Mouse (Mus musculus) liver, embryonic 14.5 days (tissue): ENCODE data around the gene Car10. TPM values are rescaled to one million over a fixed set of nuclear protein-coding genes. Genes with fewer than 3 reads are reported as not detected.

Experiments
- ATAC-seq: fragments of 200-750 bp; cut with Nextera tagmentation; 2 replicates; pipeline ENCODE4 v1.8.0; 2017; ENCODE audit warnings: moderate number of reproducible peaks, mild to moderate bottlenecking, moderate library complexity; ENCODE audit not compliant: insufficient read depth
- DNase-seq, 3 experiments: peaks; one replicate each; pipeline ENCODE4 v3.0.0-alpha.2; 2012 to 2013; ENCODE audit warnings: low read depth in 3 of 3, low spot score in 3 of 3
- H3K27ac ChIP-seq: fragments of 300-500 bp; sonication (generic); 2 replicates; pipeline ENCODE4 v1.5.1; 2014; ENCODE audit warnings: moderate library complexity, mild to moderate bottlenecking, control low read depth, inconsistent platforms
- H3K27me3 ChIP-seq: fragments of 300-500 bp; sonication (generic); 2 replicates; pipeline ENCODE4 v1.6.1; 2014; ENCODE audit warnings: mild to moderate bottlenecking, low read length, moderate library complexity; ENCODE audit not compliant: control insufficient read depth, insufficient read depth
- H3K36me3 ChIP-seq: fragments of 300-500 bp; sonication (generic); replicated peaks from 2 replicates; pipeline ENCODE4 v1.6.1; 2014; ENCODE audit warnings: low read depth; ENCODE audit not compliant: control insufficient read depth, insufficient read depth
- H3K4me1 ChIP-seq, 2 experiments: fragments of 200-500 bp in 1 of 2; fragments of 300-500 bp in 1 of 2; sonication (generic) in 1 of 2; replicated peaks; 2 replicates each; pipeline ENCODE4 v1.6.1; 2012 to 2014; ENCODE audit warnings: antibody characterized with exemption in 1 of 2, inconsistent platforms in 1 of 2, low read length in 1 of 2; ENCODE audit not compliant: control insufficient read depth in 2 of 2, insufficient read depth in 2 of 2
- H3K4me2 ChIP-seq: fragments of 300-500 bp; sonication (generic); 2 replicates; pipeline ENCODE4 v1.6.1; 2014; ENCODE audit warnings: low read depth, mild to moderate bottlenecking, control low read depth, moderate library complexity
- H3K4me3 ChIP-seq, 2 experiments: fragments of 200-500 bp in 1 of 2; fragments of 300-500 bp in 1 of 2; sonication (generic) in 1 of 2; 2 replicates each; pipeline ENCODE4 v1.5.1; 2012 to 2014; ENCODE audit warnings: low read depth in 2 of 2, low read length in 2 of 2, mild to moderate bottlenecking in 2 of 2, control low read depth in 1 of 2, inconsistent platforms in 1 of 2, moderate library complexity in 1 of 2; ENCODE audit not compliant: insufficient read depth in 1 of 2
- H3K9ac ChIP-seq: fragments of 300-500 bp; sonication (generic); replicated peaks from 2 replicates; pipeline ENCODE4 v1.6.1; 2014; ENCODE audit warnings: mild to moderate bottlenecking, control low read depth, moderate library complexity
- H3K9me3 ChIP-seq: fragments of 300-500 bp; sonication (generic); 2 replicates; pipeline ENCODE4 v1.6.1; 2016; ENCODE audit warnings: low read length, mixed read lengths; ENCODE audit not compliant: control insufficient read depth
- CTCF ChIP-seq: IDR thresholded peaks from 2 replicates; pipeline ENCODE4 v1.5.1; 2016; ENCODE audit warnings: antibody characterized with exemption, low read depth, control low read depth
- EP300 ChIP-seq: IDR thresholded peaks from 2 replicates; pipeline ENCODE4 v1.6.1; 2016; ENCODE audit warnings: antibody characterized with exemption, low read depth
- WGBS: fragments of 180-500 bp; shearing (Covaris S2); extraction: QIAGEN DNeasy Blood & Tissue Kit; methylation state at CpG from one replicate; pipeline ENCODE4 v1.1.7; 2014; ENCODE audit not compliant: insufficient replicate concordance; 5-methylcytosine and 5-hydroxymethylcytosine counted together
- polyA plus RNA-seq, 2 experiments: library from polyadenylated mRNA; depleted of rRNA in 1 of 2; stranded (reverse) in 1 of 2; unstranded in 1 of 2; fragments of >200 nt; fragmentation: Nextera tagmentation in 1 of 2; extraction: Ambion mirVana in 1 of 2; gene quantifications; 2 replicates each; pipeline versions ENCODE4 v1.2.1 to v1.2.3; 2012 to 2014

The Car10 gene
- polyA plus RNA-seq, 2 experiments: not detected

- Histone ChIP-seq H3K9ac (no peak overlapping the region), H3K36me3 (no peaks in the 10 kb centered on the region), H3K4me2 (no peak overlapping the region), H3K4me1 (no peaks in the 10 kb centered on the region), H3K9me3 (no peaks in the 10 kb centered on the region), H3K27ac (no peak overlapping the region), H3K27me3 (no peaks in the 10 kb centered on the region), H3K4me3 (no peak overlapping the region)
- no peak for TF ChIP-seq CTCF
- no peak for TF ChIP-seq EP300
- 30% methylated on average over 3 of the region's 3 CpGs for WGBS
- ATAC-seq (no peak), DNase-seq (no peak)
Measured at GRCm38 (mm10) chr11:93263979-93264378, 166.2 kb downstream of the Car10 start.

GRCm38 (mm10) chr11:93272016-93272415 lies 174.2 kb downstream of the Car10 start:
- TF ChIP-seq CTCF: no peak
- TF ChIP-seq EP300: no peak
- H3K36me3 ChIP-seq: no peaks in the 10 kb centered on the region
- WGBS: 63% methylated on average over 6 of the region's 6 CpGs
- no peak overlapping the region for H3K27ac ChIP-seq
- no peak overlapping the region for H3K4me3 ChIP-seq
- ATAC-seq: no peak
- no peaks in the 10 kb centered on the region for H3K4me1 ChIP-seq
- H3K4me2 ChIP-seq: no peak overlapping the region
- no peak overlapping the region for H3K9ac ChIP-seq
- DNase-seq: no peak
- H3K9me3 ChIP-seq: no peaks in the 10 kb centered on the region
- no peaks in the 10 kb centered on the region for H3K27me3 ChIP-seq

GRCm38 (mm10) chr11:93273906-93274305 lies 176.1 kb downstream of the Car10 start:
- Histone ChIP-seq H3K9ac (no peak overlapping the region), H3K4me2 (no peak overlapping the region), H3K27ac (no peak overlapping the region), H3K9me3 (no peaks in the 10 kb centered on the region), H3K27me3 (no peaks in the 10 kb centered on the region), H3K4me1 (no peaks in the 10 kb centered on the region), H3K4me3 (no peak overlapping the region), H3K36me3 (no peaks in the 10 kb centered on the region)
- DNase-seq (no peak), ATAC-seq (no peak)
- 25% methylated on average over 6 of the region's 6 CpGs for WGBS
- TF ChIP-seq EP300 (no peak), CTCF (no peak)

GRCm38 (mm10) chr11:93293661-93294060 lies 195.8 kb downstream of the Car10 start:
- Histone ChIP-seq H3K4me2 (no peak overlapping the region), H3K9ac (no peak overlapping the region), H3K9me3 (no peaks in the 10 kb centered on the region), H3K36me3 (no peaks in the 10 kb centered on the region), H3K27ac (no peak overlapping the region), H3K4me3 (no peak overlapping the region), H3K27me3 (no peaks in the 10 kb centered on the region), H3K4me1 (no peaks in the 10 kb centered on the region)
- ATAC-seq (no peak), DNase-seq (no peak)
- 50% methylated on average over 1 of the region's 1 CpGs for WGBS
- TF ChIP-seq EP300 (no peak), CTCF (no peak)

GRCm38 (mm10) chr11:93309981-93310380 lies 212.2 kb downstream of the Car10 start:
- H3K9ac ChIP-seq: no peak overlapping the region
- TF ChIP-seq CTCF (no peak), EP300 (no peak)
- H3K9me3 ChIP-seq: no peaks in the 10 kb centered on the region
- no peaks in the 10 kb centered on the region for H3K27me3 ChIP-seq
- no peak overlapping the region for H3K4me2 ChIP-seq
- no peak overlapping the region for H3K27ac ChIP-seq
- ATAC-seq: no peak
- no peaks in the 10 kb centered on the region for H3K4me1 ChIP-seq
- DNase-seq: no peak
- H3K36me3 ChIP-seq: no peaks in the 10 kb centered on the region
- H3K4me3 ChIP-seq: no peak overlapping the region
- WGBS: 59% methylated on average over 1 of the region's 1 CpGs

- no peak overlapping the region for H3K4me2 ChIP-seq
- ATAC-seq (no peak), DNase-seq (no peak)
- H3K27me3 ChIP-seq: no peaks in the 10 kb centered on the region
- TF ChIP-seq EP300 (no peak), CTCF (no peak)
- H3K36me3 ChIP-seq: no peaks in the 10 kb centered on the region
- no peak overlapping the region for H3K4me3 ChIP-seq
- H3K27ac ChIP-seq: no peak overlapping the region
- H3K9ac ChIP-seq: no peak overlapping the region
- 59% methylated on average over 3 of the region's 3 CpGs for WGBS
- H3K4me1 ChIP-seq: no peaks in the 10 kb centered on the region
- no peaks in the 10 kb centered on the region for H3K9me3 ChIP-seq
Measured at GRCm38 (mm10) chr11:93337756-93338155, 239.9 kb downstream of the Car10 start.
